Mouse (Mus musculus): ENCODE results near the gene Sema4d. TPM values are rescaled to one million over a fixed set of nuclear protein-coding genes. Genes with fewer than 3 reads are reported as not detected.

The Sema4d gene
- polyA plus RNA-seq, 1 experiment from 2014 or later, result 17.3 TPM

DNA sequence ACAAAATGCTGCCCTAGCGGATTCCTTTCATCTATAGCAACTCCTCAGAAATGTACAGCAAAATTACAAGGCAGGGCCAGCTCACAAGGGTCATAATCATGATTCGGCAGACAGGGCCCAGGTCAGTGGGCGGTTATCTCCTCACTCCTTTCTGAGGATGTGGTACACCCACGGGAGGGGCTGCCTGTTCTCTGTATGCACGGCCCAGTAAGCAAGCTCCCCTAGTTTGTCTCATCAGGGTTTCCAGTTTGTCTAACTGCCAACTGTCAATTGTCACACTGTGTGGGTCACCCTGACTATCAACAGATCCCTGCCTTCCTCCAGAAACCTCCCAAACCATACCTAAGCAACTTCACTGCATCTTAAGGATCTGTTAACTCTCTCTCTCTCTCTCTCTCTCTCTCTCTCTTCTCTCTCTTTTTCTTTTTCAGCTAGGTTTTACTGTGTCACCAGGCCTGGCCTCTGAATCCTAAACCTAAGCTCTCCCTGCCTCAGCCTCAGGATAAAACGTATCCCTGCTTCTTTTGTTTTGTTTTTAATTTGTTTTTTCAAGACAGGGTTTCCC is 55.5 kb downstream of the Sema4d start:
- peak; percentile 20; the same call in 1 of the 2 replicates for ATAC-seq (ENCODE audit: insufficient number of reproducible peaks, low FRiP score)
- Histone ChIP-seq H3K36me3 (no peaks in the 10 kb centered on the region), H3K9ac (no peak overlapping the region), H3K27ac (ENCODE audit: poor library complexity, severe bottlenecking) (peak overlapping the region; percentile 42), H3K4me3 (no peak overlapping the region), H3K4me1 (replicated peaks) (peaks cover 25% of the 10 kb centered on the region), H3K4me2 (no peak overlapping the region), H3K27me3 (replicated peaks) (no peaks in the 10 kb centered on the region), H3K9me3 (replicated peaks) (no peaks in the 10 kb centered on the region)
- 44% methylated on average over 6 of the region's 6 CpGs for WGBS

DNA sequence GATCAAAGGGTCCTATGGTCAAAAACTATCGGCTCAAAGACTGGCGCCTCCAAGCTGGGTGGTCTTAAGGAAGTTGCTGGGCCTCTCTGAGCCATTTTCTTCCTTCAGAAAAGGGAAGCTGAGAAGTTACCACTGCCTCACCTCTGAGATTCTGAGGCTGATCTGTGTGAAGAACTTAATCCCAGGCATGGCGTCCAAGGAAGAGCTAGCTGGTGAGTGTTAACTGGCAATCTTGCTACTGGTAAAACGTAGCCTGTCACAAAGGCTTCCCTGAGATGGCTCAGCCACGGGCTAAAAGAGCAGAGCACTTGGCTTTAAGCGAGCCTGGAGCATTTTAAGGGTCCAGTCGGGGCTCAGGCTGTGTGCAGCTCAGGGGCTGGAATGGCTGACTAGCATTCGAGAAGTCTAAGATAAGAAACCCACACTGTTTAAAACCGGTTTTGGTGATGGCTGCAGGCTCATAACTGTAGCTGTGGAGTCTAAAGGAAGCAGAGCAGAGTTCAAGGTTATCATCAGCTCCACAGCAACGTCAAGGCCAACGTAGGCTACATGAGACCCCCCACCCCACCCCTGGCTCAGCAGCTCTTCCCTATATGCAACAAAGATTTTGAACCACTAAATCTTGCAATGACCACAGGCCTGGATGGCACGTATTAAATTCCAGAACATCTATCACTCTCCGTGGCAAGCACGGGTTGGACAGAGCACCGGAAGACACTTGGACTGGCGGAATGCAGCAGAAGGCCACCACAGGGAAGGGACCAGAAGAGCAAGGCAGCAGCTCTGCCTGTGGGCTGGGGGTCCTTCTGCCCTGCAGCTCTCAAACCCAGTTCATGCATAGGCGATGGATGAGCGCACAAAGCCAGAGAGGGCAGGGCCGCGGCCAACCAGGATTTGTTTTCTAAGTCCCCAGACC is 56.3 kb downstream of the Sema4d start:
- Histone ChIP-seq H3K4me1 (replicated peaks) (peaks cover 25% of the 10 kb centered on the region), H3K27me3 (replicated peaks) (no peaks in the 10 kb centered on the region), H3K9me3 (replicated peaks) (no peaks in the 10 kb centered on the region), H3K4me3 (no peak overlapping the region), H3K27ac (ENCODE audit: poor library complexity, severe bottlenecking) (peak overlapping the region; percentile 42), H3K36me3 (no peaks in the 10 kb centered on the region), H3K4me2 (no peak overlapping the region), H3K9ac (no peak overlapping the region)
- peak; percentile 29; the same call in 1 of the 2 replicates for ATAC-seq (ENCODE audit: insufficient number of reproducible peaks, low FRiP score)
- 49% methylated on average over 20 of the region's 20 CpGs for WGBS

DNA sequence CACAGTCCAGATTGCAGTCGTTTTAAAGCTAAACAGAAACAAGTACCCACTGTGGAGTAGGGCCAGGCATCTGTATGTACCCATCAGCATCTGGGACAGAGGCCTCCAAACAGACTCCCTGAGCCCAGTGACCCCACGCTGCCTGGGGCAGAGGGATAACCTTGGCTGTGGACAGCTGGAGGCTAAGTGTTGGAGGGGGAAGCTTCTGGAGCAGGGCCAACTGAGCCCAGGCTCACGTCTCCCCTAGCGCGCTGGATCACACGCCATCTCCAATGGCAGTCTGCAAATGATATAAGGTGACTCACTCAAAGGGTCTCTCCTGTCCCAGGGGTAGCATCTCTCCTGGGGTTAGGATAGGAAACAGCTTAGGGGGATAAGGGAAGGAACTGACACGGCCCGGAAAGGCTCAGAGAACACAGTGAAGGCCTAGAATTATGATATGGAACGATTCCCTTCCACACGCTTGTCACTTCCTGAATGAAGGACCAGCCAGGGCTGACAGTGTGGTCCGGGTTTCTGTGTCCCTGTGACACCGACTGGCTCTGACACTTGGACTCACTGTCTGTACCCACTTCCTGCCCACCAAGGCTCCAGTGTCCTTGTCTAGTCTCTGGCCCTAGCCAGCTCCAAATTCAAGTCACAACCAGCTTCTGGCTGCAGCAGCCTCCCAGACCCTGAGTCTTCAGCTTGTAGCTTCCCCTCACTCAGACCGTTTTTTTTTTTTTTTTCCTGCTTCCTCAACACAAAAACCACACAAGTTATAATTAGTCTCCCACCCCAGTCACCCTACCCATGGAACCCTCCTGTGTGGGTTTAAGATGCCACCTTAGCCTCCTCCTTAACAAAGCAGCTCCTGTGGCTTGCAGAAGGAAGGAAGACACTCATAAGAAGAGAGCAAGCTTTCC is 57.3 kb downstream of the Sema4d start:
- Histone ChIP-seq H3K9ac (peak overlapping the region; percentile 11; the same call in 1 of the 2 replicates), H3K4me2 (no peak overlapping the region), H3K4me1 (replicated peaks) (peaks cover 25% of the 10 kb centered on the region), H3K27me3 (replicated peaks) (no peaks in the 10 kb centered on the region), H3K36me3 (no peaks in the 10 kb centered on the region), H3K27ac (ENCODE audit: poor library complexity, severe bottlenecking) (0 out of 2 replicates have a peak overlapping the region, but pooled peaks have one; percentile 1), H3K4me3 (no peak overlapping the region), H3K9me3 (replicated peaks) (no peaks in the 10 kb centered on the region)
- no peak for ATAC-seq (ENCODE audit: insufficient number of reproducible peaks, low FRiP score)
- 55% methylated on average over 13 of the region's 13 CpGs for WGBS

DNA sequence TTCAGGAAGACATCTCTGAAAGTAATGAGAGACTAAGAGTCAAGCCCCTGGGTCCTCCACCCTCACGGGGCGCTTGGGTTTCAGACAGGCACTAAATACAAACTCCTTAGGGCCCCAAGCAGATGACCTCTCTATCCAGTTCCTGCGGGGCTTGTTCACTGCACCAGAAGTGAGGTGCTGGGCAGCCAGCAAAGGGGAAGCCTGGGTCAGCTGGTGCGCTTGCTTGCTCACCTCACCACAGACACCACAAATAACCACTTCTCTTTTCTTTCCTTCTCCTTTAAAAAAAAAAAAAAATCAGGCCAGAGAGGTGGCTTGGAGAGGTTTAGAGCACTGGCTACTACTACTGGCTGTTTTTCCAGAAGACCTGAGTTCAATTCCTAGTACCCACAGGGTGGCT is 59.0 kb downstream of the Sema4d start:
- Histone ChIP-seq H3K27ac (ENCODE audit: poor library complexity, severe bottlenecking) (no peak overlapping the region), H3K27me3 (replicated peaks) (no peaks in the 10 kb centered on the region), H3K4me2 (no peak overlapping the region), H3K9me3 (replicated peaks) (no peaks in the 10 kb centered on the region), H3K36me3 (no peaks in the 10 kb centered on the region), H3K9ac (no peak overlapping the region), H3K4me1 (replicated peaks) (peaks cover 41% of the 10 kb centered on the region), H3K4me3 (no peak overlapping the region)
- 80% methylated on average over 4 of the region's 4 CpGs for WGBS
- no peak for ATAC-seq (ENCODE audit: insufficient number of reproducible peaks, low FRiP score)

DNA sequence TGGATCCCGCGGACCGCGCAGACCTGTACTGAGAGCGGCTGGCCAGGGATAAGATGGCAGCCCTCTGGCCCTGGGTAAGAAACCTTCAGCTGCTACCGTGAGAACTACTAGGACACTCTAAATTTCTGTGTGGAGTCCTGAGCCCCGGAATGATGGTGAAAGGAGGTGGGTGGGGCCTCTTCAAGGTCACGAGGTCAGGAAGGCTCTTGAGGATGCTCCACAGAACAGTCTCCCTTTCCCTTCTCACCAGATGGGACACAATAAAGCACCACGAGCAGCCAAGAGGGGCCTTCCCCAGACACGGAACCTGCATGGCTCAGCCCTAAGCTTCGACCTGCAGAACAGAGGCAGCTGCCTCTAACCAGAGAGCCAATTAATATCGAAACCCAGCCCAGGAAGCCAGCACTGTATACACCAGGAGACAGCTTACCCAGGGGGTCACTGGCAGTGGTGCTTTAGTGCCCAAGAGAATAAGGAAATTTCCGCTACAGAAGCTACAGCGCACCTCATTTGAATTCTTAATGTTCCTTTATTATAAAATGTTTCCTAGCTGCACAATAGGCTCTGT is 61.4 kb downstream of the Sema4d start:
- no peaks in the 10 kb centered on the region for H3K36me3 ChIP-seq
- H3K4me3 ChIP-seq, result no peak overlapping the region
- H3K4me2 ChIP-seq, result no peak overlapping the region
- peaks cover 35% of the 10 kb centered on the region for H3K4me1 ChIP-seq (replicated peaks)
- no peak for ATAC-seq (ENCODE audit: insufficient number of reproducible peaks, low FRiP score)
- no peaks in the 10 kb centered on the region for H3K27me3 ChIP-seq (replicated peaks)
- H3K27ac ChIP-seq (ENCODE audit: poor library complexity, severe bottlenecking), result no peak overlapping the region
- WGBS, result 78% methylated on average over 14 of the region's 14 CpGs
- no peak overlapping the region for H3K9ac ChIP-seq
- H3K9me3 ChIP-seq (replicated peaks), result no peaks in the 10 kb centered on the region

DNA sequence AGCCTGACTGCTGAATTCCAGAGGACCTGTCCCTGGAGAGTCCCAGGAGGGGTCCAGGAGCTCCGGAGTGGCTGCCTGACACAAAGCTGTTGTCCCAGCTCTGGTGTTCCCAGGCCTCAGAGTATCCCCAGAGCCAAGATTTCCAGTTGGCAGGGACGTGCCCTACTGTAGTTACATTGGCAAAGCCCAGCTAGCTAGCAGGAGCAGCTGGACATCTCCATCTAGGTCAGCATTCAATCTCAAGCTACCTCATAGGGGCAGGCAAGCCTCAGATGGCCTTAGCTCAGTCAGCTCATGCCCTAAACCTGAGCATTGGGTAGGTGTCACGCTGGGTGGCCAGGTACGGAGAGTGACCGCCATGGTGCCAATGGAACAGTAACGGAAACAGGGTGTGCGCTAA is 62.1 kb downstream of the Sema4d start:
- Histone ChIP-seq H3K4me1 (replicated peaks) (peaks cover 30% of the 10 kb centered on the region), H3K36me3 (no peaks in the 10 kb centered on the region), H3K4me2 (no peak overlapping the region), H3K9ac (no peak overlapping the region), H3K27me3 (replicated peaks) (no peaks in the 10 kb centered on the region), H3K27ac (ENCODE audit: poor library complexity, severe bottlenecking) (no peak overlapping the region), H3K4me3 (no peak overlapping the region), H3K9me3 (replicated peaks) (no peaks in the 10 kb centered on the region)
- no peak for ATAC-seq (ENCODE audit: insufficient number of reproducible peaks, low FRiP score)
- 93% methylated on average over 7 of the region's 7 CpGs for WGBS

DNA sequence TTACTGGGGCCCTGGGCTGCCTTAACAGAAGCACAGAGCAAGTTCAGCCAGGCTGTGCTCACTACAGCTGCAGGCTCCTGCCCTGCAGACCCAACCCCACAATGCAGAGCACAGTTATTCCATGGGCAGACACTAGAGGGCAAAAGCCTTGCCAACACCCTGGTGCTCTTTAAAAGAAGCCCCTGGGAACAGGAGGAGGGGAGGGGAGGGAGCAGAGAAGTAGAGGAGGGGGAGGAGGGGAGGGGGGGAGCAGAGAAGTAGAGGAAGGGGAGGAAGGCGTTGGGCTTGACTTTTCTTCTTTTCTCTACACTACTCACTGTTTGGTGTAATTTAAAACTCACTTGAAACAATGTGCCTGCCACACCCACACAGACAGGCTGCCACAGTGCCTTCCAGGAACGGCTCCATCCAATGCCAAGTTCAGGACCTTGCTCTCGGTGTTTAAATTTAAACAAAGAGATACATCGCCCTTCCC is 63.6 kb downstream of the Sema4d start:
- Histone ChIP-seq H3K27ac (ENCODE audit: poor library complexity, severe bottlenecking) (0 out of 2 replicates have a peak overlapping the region, but pooled peaks have one; percentile 23), H3K27me3 (replicated peaks) (no peaks in the 10 kb centered on the region), H3K9ac (peak overlapping the region; percentile 1; the same call in 1 of the 2 replicates), H3K9me3 (replicated peaks) (no peaks in the 10 kb centered on the region), H3K4me1 (replicated peaks) (peaks cover 22% of the 10 kb centered on the region), H3K4me2 (no peak overlapping the region), H3K36me3 (no peaks in the 10 kb centered on the region), H3K4me3 (no peak overlapping the region)
- 16% methylated on average over 4 of the region's 4 CpGs for WGBS
- ATAC-seq (ENCODE audit: insufficient number of reproducible peaks, low FRiP score), result no peak

DNA sequence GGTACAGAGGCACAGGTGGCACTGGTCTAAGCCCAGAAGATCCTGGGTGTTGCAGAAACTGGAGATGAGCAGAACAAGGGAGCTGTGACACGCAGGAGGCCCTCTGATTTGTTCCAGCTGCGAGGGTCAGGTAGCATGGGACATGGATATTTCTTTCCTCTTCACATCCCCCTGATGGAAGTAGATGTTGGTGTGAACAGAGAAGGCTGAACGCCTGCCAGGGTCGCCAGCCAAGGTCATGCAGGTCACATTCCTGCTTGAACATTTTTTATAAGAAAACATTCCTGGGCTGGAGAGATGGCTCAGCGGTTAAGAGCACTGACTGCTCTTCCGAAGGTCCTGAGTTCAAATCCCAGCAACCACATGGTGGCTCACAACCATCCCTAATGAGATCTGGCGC is 66.2 kb downstream of the Sema4d start:
- Histone ChIP-seq H3K36me3 (no peaks in the 10 kb centered on the region), H3K4me1 (replicated peaks) (peaks cover 22% of the 10 kb centered on the region), H3K4me2 (no peak overlapping the region), H3K27ac (ENCODE audit: poor library complexity, severe bottlenecking) (no peak overlapping the region), H3K9ac (no peak overlapping the region), H3K4me3 (no peak overlapping the region), H3K27me3 (replicated peaks) (no peaks in the 10 kb centered on the region; the same call in 1 of the 2 replicates), H3K9me3 (replicated peaks) (no peaks in the 10 kb centered on the region)
- ATAC-seq (ENCODE audit: insufficient number of reproducible peaks, low FRiP score), result no peak
- WGBS, result 77% methylated on average over 7 of the region's 7 CpGs

DNA sequence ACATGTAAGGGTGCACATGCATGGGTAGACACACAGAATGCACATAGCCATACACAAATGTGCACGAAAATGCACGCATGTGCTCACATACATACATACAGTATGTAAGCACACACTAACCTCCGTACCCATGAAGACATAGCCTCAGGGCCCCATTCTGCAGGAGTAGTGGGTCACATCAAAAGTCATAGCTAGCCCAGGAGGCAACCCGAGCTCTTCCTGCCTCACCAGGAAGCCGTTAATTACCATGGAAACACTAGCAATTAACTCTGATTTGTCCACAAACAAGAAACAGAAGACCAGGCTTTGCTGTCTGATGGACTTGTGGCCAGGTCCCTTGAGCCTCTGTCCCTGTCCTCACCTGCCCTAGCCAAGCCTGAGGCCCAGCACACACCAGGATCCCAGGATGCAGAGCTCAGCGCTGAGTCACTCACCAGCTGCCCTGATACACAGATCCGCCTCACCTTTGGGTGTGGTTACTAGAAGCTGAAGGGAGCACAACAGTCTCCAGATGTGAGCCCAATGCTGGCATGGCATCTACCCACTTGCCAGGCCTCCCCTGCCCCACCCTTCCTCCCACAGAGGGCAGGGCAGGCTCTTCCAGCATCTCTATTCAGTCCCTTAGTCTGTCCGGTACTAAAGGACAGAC is 67.5 kb downstream of the Sema4d start:
- no peak overlapping the region for H3K27ac ChIP-seq (ENCODE audit: poor library complexity, severe bottlenecking)
- no peak overlapping the region for H3K9ac ChIP-seq
- peaks cover 1% of the 10 kb centered on the region; the same call in 1 of the 2 replicates for H3K36me3 ChIP-seq
- no peaks in the 10 kb centered on the region; the same call in 1 of the 2 replicates for H3K27me3 ChIP-seq (replicated peaks)
- H3K4me2 ChIP-seq, result no peak overlapping the region
- H3K4me3 ChIP-seq, result no peak overlapping the region
- H3K9me3 ChIP-seq (replicated peaks), result no peaks in the 10 kb centered on the region
- peaks cover 24% of the 10 kb centered on the region for H3K4me1 ChIP-seq (replicated peaks)
- WGBS, result 73% methylated on average over 8 of the region's 8 CpGs
- ATAC-seq (ENCODE audit: insufficient number of reproducible peaks, low FRiP score), result no peak

DNA sequence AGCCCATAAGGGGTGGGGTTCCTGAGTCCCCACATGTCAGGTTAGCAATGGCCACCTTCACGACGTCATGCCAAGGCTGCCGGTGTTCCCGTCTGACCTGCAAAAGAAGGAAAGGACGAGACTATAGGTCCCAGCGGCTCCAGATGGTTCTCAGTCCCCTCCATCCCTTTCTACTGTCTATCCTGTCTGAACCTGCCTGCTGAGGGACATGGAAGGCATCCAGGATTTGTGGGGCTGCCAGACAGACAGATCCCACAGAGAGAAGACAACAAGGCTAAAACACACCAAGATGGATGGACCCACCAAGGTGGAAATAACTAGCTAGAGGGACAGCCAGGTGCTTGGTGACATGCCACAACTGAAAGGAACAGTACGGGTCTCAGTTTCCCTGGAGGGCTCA is 68.1 kb downstream of the Sema4d start:
- Histone ChIP-seq H3K36me3 (peaks cover 6% of the 10 kb centered on the region), H3K4me1 (replicated peaks) (peaks cover 21% of the 10 kb centered on the region), H3K9ac (no peak overlapping the region), H3K27ac (ENCODE audit: poor library complexity, severe bottlenecking) (no peak overlapping the region), H3K4me2 (no peak overlapping the region), H3K27me3 (replicated peaks) (no peaks in the 10 kb centered on the region; the same call in 1 of the 2 replicates), H3K4me3 (no peak overlapping the region), H3K9me3 (replicated peaks) (no peaks in the 10 kb centered on the region)
- WGBS, result 83% methylated on average over 7 of the region's 7 CpGs
- no peak for ATAC-seq (ENCODE audit: insufficient number of reproducible peaks, low FRiP score)

All from heart, embryonic 12.5 days (tissue).